Mouse (Mus musculus): ENCODE results near the gene Zfp526. TPM values are rescaled to one million over a fixed set of nuclear protein-coding genes. Genes with fewer than 3 reads are reported as not detected.
"Not testable (repeated sequence)": the region's sequence is repeated elsewhere in the genome, so short reads cannot be mapped to it uniquely, and the experiment has no call there.

Zfp526 gene
- total RNA-seq, 2 experiments from 2014 or later, result 10.5 to 12.4 TPM

GRCm38 (mm10) chr7:25263968-25264870 lies 43.0 kb downstream of the Zfp526 start:
- DNase-seq (ENCODE audit: extremely low spot score in 1 of 2, low spot score in 1 of 2), result no peak

- not testable (repeated sequence) for DNase-seq (ENCODE audit: extremely low spot score in 1 of 2, low spot score in 1 of 2)
These were observed 44.5 kb downstream of the Zfp526 start for GRCm38 (mm10) chr7:25265743-25266142.

- no peak for DNase-seq (ENCODE audit: extremely low spot score in 1 of 2, low spot score in 1 of 2)
These were observed 45.1 kb downstream of the Zfp526 start for GRCm38 (mm10) chr7:25266180-25266962.

GRCm38 (mm10) chr7:25267301-25267750 lies 46.1 kb downstream of the Zfp526 start, which contains the start of gene Cic:
TSS of gene Cic (plus strand) at chr7:25267704.
- peak in 1 of 2 experiments; percentile 85 for DNase-seq (ENCODE audit: extremely low spot score in 1 of 2, low spot score in 1 of 2)

GRCm38 (mm10) chr7:25267751-25268463 lies 46.7 kb downstream of the Zfp526 start:
- DNase-seq (ENCODE audit: extremely low spot score in 1 of 2, low spot score in 1 of 2), result peak; percentile 87 to 98

- DNase-seq (ENCODE audit: extremely low spot score in 1 of 2, low spot score in 1 of 2), result no peak
These were observed 47.4 kb downstream of the Zfp526 start for GRCm38 (mm10) chr7:25268588-25268987.

GRCm38 (mm10) chr7:25269029-25269428 lies 47.8 kb downstream of the Zfp526 start:
- no peak for DNase-seq (ENCODE audit: extremely low spot score in 1 of 2, low spot score in 1 of 2)

- no peak for DNase-seq (ENCODE audit: extremely low spot score in 1 of 2, low spot score in 1 of 2)
These were observed 48.5 kb downstream of the Zfp526 start for GRCm38 (mm10) chr7:25269545-25270271.

GRCm38 (mm10) chr7:25270652-25271633 lies 49.7 kb downstream of the Zfp526 start:
- no peak for DNase-seq (ENCODE audit: extremely low spot score in 1 of 2, low spot score in 1 of 2)

GRCm38 (mm10) chr7:25271651-25272444 lies 50.6 kb downstream of the Zfp526 start:
- DNase-seq (ENCODE audit: extremely low spot score in 1 of 2, low spot score in 1 of 2), result no peak

GRCm38 (mm10) chr7:25272445-25273258 lies 51.4 kb downstream of the Zfp526 start:
- DNase-seq (ENCODE audit: extremely low spot score in 1 of 2, low spot score in 1 of 2), result no peak

- DNase-seq (ENCODE audit: extremely low spot score in 1 of 2, low spot score in 1 of 2), result no peak
These were observed 52.3 kb downstream of the Zfp526 start for GRCm38 (mm10) chr7:25273259-25274241.

- DNase-seq (ENCODE audit: extremely low spot score in 1 of 2, low spot score in 1 of 2), result no peak
These were observed 53.3 kb downstream of the Zfp526 start for GRCm38 (mm10) chr7:25274571-25274970.

- no peak for DNase-seq (ENCODE audit: extremely low spot score in 1 of 2, low spot score in 1 of 2)
These were observed 53.8 kb downstream of the Zfp526 start for GRCm38 (mm10) chr7:25274996-25275395.

GRCm38 (mm10) chr7:25275555-25276298 lies 54.5 kb downstream of the Zfp526 start:
- DNase-seq (ENCODE audit: extremely low spot score in 1 of 2, low spot score in 1 of 2), result no peak

Data from layer of hippocampus, postnatal 25 days (tissue).